Comparison of ENCODE assay signal across 13 mouse cellular contexts in the genomic region with DNA sequence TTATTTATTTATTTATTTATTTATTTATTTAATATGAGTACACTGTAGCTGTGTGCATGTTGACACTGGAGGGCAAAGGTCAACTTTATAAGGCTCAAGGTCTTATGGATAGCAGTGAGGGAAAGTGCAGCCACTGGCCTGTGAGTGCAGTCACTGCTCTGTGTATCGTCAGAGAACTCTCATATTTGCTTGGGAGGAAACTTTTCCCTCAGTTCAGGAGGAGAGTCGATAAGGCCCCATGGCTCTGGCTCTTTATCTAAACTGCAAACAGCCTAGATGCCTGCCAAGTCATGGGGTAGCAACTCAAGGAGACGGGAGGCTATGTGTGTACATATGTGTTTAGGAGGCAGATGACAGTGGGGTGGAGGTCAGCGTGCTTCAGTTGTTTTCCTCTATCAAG. TPM values are rescaled to one million over a fixed set of nuclear protein-coding genes. Genes with fewer than 3 reads are reported as not detected.
DNase-seq lines count a peak whose midpoint lies in the region; ATAC-seq and TF ChIP-seq lines count a peak whose summit lies in the region.
"Had no signal": no experiment of that assay in that cellular context is flagged by ENCODE, and none has a peak within 500 bp of the region (broad histone marks: within the 10 kb centered on the region; RNA-seq: fewer than 3 reads in every experiment).

No protein-coding gene starts in this region.

- no peak overlapping the region for H3K4me3 ChIP-seq in lung, postnatal 0 days (ENCODE audit: low read depth, low read length)
- no peak overlapping the region for H3K4me3 ChIP-seq in liver, embryonic 11.5 days (ENCODE audit: low read depth, low read length)
- H3K4me3 ChIP-seq in stomach, embryonic 15.5 days (replicated peaks): no peak overlapping the region
- H3K4me3 ChIP-seq: forebrain, embryonic 10.5 days; hindbrain, embryonic 10.5 days; limb, embryonic 13.5 days; midbrain, embryonic 15.5 days had no signal

- H3K27ac ChIP-seq in lung, postnatal 0 days (ENCODE audit: low read length): peak overlapping the region; percentile 43
- peak overlapping the region; percentile 84 for H3K27ac ChIP-seq in liver, embryonic 11.5 days (ENCODE audit: low read depth, low read length)
- H3K27ac ChIP-seq in stomach, embryonic 15.5 days: peak overlapping the region; percentile 8; the same call in 1 of the 2 replicates
- H3K27ac ChIP-seq: forebrain, embryonic 10.5 days; hindbrain, embryonic 10.5 days; limb, embryonic 13.5 days; midbrain, embryonic 15.5 days had no signal

- TF ChIP-seq EP300 in lung, postnatal 0 days (IDR thresholded peaks at IDR 0.05): no peak

- H3K27me3 ChIP-seq in lung, postnatal 0 days (replicated peaks; ENCODE audit: insufficient read depth, low read length): no peaks in the 10 kb centered on the region
- no peaks in the 10 kb centered on the region for H3K27me3 ChIP-seq in liver, embryonic 11.5 days (replicated peaks; ENCODE audit: control insufficient read depth, insufficient read depth, low read length)
- no peaks in the 10 kb centered on the region for H3K27me3 ChIP-seq in stomach, embryonic 15.5 days (replicated peaks)
- H3K27me3 ChIP-seq: limb, embryonic 13.5 days; midbrain, embryonic 15.5 days had no signal

- H3K4me1 ChIP-seq in lung, postnatal 0 days (ENCODE audit: insufficient read depth, low read depth, low read length): no peaks in the 10 kb centered on the region; the same call in 1 of the 2 replicates
- H3K4me1 ChIP-seq in liver, embryonic 11.5 days (replicated peaks; ENCODE audit: control insufficient read depth, insufficient read depth, low read length): peaks cover 23% of the 10 kb centered on the region
- no peaks in the 10 kb centered on the region for H3K4me1 ChIP-seq in stomach, embryonic 15.5 days
- H3K4me1 ChIP-seq: forebrain, embryonic 10.5 days; limb, embryonic 13.5 days; midbrain, embryonic 15.5 days had no signal

- peak; percentile 50 for DNase-seq in lung, postnatal 0 days (ENCODE audit: low spot score)
- no peak for DNase-seq in lung, postnatal 10 days
- no peak for DNase-seq in liver, embryonic 11.5 days (ENCODE audit: low spot score)
- no peak for DNase-seq in thymus, postnatal 25 days
- no peak for DNase-seq in thymus, adult 18-20 months
- DNase-seq: gastrocnemius, postnatal 14 days; kidney, adult 9 months had no signal

- H3K4me2 ChIP-seq in lung, postnatal 0 days (replicated peaks; ENCODE audit: low read depth, low read length): no peak overlapping the region
- peak overlapping the region; percentile 34 for H3K4me2 ChIP-seq in liver, embryonic 11.5 days
- H3K4me2 ChIP-seq in stomach, embryonic 15.5 days: no peak overlapping the region
- H3K4me2 ChIP-seq: limb, embryonic 13.5 days; midbrain, embryonic 15.5 days had no signal

- WGBS in lung, postnatal 0 days: 35% methylated on average over 4 of the region's 4 CpGs
- WGBS in liver, embryonic 11.5 days: 36% methylated on average over 4 of the region's 4 CpGs
- WGBS in stomach, embryonic 15.5 days: 48% methylated on average over 4 of the region's 4 CpGs

- H3K9ac ChIP-seq in lung, postnatal 0 days (replicated peaks; ENCODE audit: low read depth): no peak overlapping the region
- H3K9ac ChIP-seq in liver, embryonic 11.5 days (ENCODE audit: low read depth, low read length): peak overlapping the region; percentile 46; the same call in 1 of the 2 replicates
- no peak overlapping the region for H3K9ac ChIP-seq in stomach, embryonic 15.5 days
- H3K9ac ChIP-seq: limb, embryonic 13.5 days; midbrain, embryonic 15.5 days had no signal

- H3K9me3 ChIP-seq in lung, postnatal 0 days (ENCODE audit: low read length): no peaks in the 10 kb centered on the region
- no peaks in the 10 kb centered on the region for H3K9me3 ChIP-seq in liver, embryonic 11.5 days (ENCODE audit: control insufficient read depth, low read length)
- no peaks in the 10 kb centered on the region for H3K9me3 ChIP-seq in stomach, embryonic 15.5 days
- H3K9me3 ChIP-seq: forebrain, embryonic 10.5 days; hindbrain, embryonic 10.5 days; limb, embryonic 13.5 days; midbrain, embryonic 15.5 days had no signal

- TF ChIP-seq CTCF in lung, postnatal 0 days (IDR thresholded peaks at IDR 0.05): no peak

- no peaks in the 10 kb centered on the region for H3K36me3 ChIP-seq in lung, postnatal 0 days (ENCODE audit: insufficient read depth, low read length)
- no peaks in the 10 kb centered on the region for H3K36me3 ChIP-seq in liver, embryonic 11.5 days (ENCODE audit: control insufficient read depth, insufficient read depth, low read length)
- H3K36me3 ChIP-seq in stomach, embryonic 15.5 days: no peaks in the 10 kb centered on the region
- H3K36me3 ChIP-seq: forebrain, embryonic 10.5 days; hindbrain, embryonic 10.5 days; limb, embryonic 13.5 days; midbrain, embryonic 15.5 days had no signal

- ATAC-seq in lung, postnatal 0 days: peak; percentile 11
- ATAC-seq in erythroblast, adult 5-6 weeks (replicated peaks; ENCODE audit: low FRiP score, poor library complexity, severe bottlenecking): peak; percentile 89
- ATAC-seq in liver, embryonic 11.5 days (replicated peaks; ENCODE audit: low FRiP score): peak; percentile 86
- ATAC-seq in stomach, embryonic 15.5 days (ENCODE audit: insufficient read depth, low FRiP score, low read depth): peak; percentile 93
- ATAC-seq: midbrain, embryonic 15.5 days had no signal

RNA-seq across cellular contexts. Expression of gene Lrfn4, which starts 46.6 kb away (rescaled TPM):
- polyA plus RNA-seq in lung, postnatal 0 days (2015; fragmentation: Nextera tagmentation; extraction: Ambion mirVana): 3.2 and 3.4 TPM in 2 replicates
- total RNA-seq in erythroblast, adult 5-6 weeks (2015; ENCODE audit: low replicate concordance): 0.38 and 0.63 TPM in 2 replicates
- total RNA-seq in erythroblast, adult 5-6 weeks (2017; ENCODE audit: low replicate concordance): not detected in 2 replicates
- polyA plus RNA-seq in liver, embryonic 11.5 days (2014; fragmentation: Nextera tagmentation; extraction: Ambion mirVana): 2.2 and 3.3 TPM in 2 replicates
- polyA plus RNA-seq in stomach, embryonic 15.5 days (2015; fragmentation: Nextera tagmentation; extraction: Ambion mirVana): 5.7 and 6.1 TPM in 2 replicates

RNA-seq across cellular contexts. Expression of gene Rce1, which starts 56.6 kb away (rescaled TPM):
- polyA plus RNA-seq in lung, postnatal 0 days (2015; fragmentation: Nextera tagmentation; extraction: Ambion mirVana): 52.5 and 54.9 TPM in 2 replicates
- total RNA-seq in erythroblast, adult 5-6 weeks (2015; ENCODE audit: low replicate concordance): 10.9 and 17.3 TPM in 2 replicates
- 2.9 and 10.6 TPM in 2 replicates for total RNA-seq in erythroblast, adult 5-6 weeks (2017; ENCODE audit: low replicate concordance)
- polyA plus RNA-seq in liver, embryonic 11.5 days (2014; fragmentation: Nextera tagmentation; extraction: Ambion mirVana): 52.5 and 52.9 TPM in 2 replicates
- 66.1 and 66.8 TPM in 2 replicates for polyA plus RNA-seq in stomach, embryonic 15.5 days (2015; fragmentation: Nextera tagmentation; extraction: Ambion mirVana)

RNA-seq across cellular contexts. Expression of gene Pcx, which starts 58.6 kb away (rescaled TPM):
- polyA plus RNA-seq in lung, postnatal 0 days (2015; fragmentation: Nextera tagmentation; extraction: Ambion mirVana): 38.6 and 40.9 TPM in 2 replicates
- 15.0 and 32.6 TPM in 2 replicates for total RNA-seq in erythroblast, adult 5-6 weeks (2015; ENCODE audit: low replicate concordance)
- 31.5 and 31.9 TPM in 2 replicates for total RNA-seq in erythroblast, adult 5-6 weeks (2017; ENCODE audit: low replicate concordance)
- polyA plus RNA-seq in liver, embryonic 11.5 days (2014; fragmentation: Nextera tagmentation; extraction: Ambion mirVana): 18.6 and 21.0 TPM in 2 replicates
- 18.0 and 19.1 TPM in 2 replicates for polyA plus RNA-seq in stomach, embryonic 15.5 days (2015; fragmentation: Nextera tagmentation; extraction: Ambion mirVana)

Comparison
In these comparisons a context has a peak if more than half of its experiments do, and no peak if none do; other contexts are left out.
1. ATAC-seq: peak in every context shown above with its lines; median percentile 93 in stomach, embryonic 15.5 days; 89 in erythroblast, adult 5-6 weeks; 86 in liver, embryonic 11.5 days; 11 in lung, postnatal 0 days.
2. H3K27ac ChIP-seq: peak in every context shown above with its lines; median percentile 84 in liver, embryonic 11.5 days; 43 in lung, postnatal 0 days; 8 in stomach, embryonic 15.5 days.